Mouse (Mus musculus) frontal cortex, postnatal 25 days (tissue): ENCODE measurements at regions not wholly inside any gene's neighbourhood (a gene's known extent, or its start where the extent isn't known, plus 50 kb on each side); places are given as distances from the start of the nearest gene placed in this dataset.

Experiments
- DNase-seq, 2 experiments: peaks; one replicate each; pipeline ENCODE4 v3.0.0; 2022; ENCODE audit warnings: low spot score in 2 of 2

GRCm38 (mm10) chr8:75353786-75354185 lies 52.6 kb downstream of the Gm10358 start:
- no peak for DNase-seq

- DNase-seq, result no peak
Measured at GRCm38 (mm10) chr8:75350141-75350540, 56.2 kb downstream of the Gm10358 start.

- no peak for DNase-seq
Measured at GRCm38 (mm10) chr8:75348047-75348446, 58.3 kb downstream of the Gm10358 start.

GRCm38 (mm10) chr8:75320614-75321013 lies 85.8 kb downstream of the Gm10358 start:
- no peak for DNase-seq

- no peak for DNase-seq
Measured at GRCm38 (mm10) chr8:75318526-75318925, 87.9 kb downstream of the Gm10358 start.

- peak; percentile 8 to 26 for DNase-seq
Measured at GRCm38 (mm10) chr8:75315886-75316285, 90.5 kb downstream of the Gm10358 start.

GRCm38 (mm10) chr8:75309463-75309862 lies 95.7 kb downstream of the Rasd2 start:
- no peak for DNase-seq

GRCm38 (mm10) chr8:75291921-75292320 lies 78.2 kb downstream of the Rasd2 start:
- DNase-seq, result no peak

- DNase-seq, result peak in 1 of 2 experiments; percentile 5
Measured at GRCm38 (mm10) chr8:75289933-75290332, 76.2 kb downstream of the Rasd2 start.
